In the genomic region with DNA sequence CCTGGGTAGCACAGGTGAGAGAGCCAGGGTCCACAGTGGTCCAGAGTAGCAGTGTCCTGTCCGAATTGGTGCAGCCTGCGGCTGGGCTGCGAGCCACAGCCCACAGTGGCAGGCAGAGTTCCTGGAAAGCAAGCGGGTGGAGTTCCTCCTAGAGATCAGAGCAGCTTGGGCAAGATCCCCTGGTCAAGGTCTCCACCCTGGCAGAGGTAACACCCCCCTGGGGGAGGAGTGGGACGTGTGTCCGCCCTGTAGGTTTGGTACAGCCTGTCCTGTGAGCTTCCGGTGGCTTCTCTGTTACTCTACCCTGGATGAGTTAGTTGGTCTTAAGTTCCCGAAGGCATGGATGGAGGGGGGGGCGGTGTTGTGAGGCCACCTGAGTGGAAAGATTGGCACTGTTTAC, we compare ENCODE assay signal across 18 mouse cellular contexts. TPM values are rescaled to one million over a fixed set of nuclear protein-coding genes. Genes with fewer than 3 reads are reported as not detected.
A peak's percentile ranks its signal among the peaks of the same experiment; 100 is the strongest.
DNase-seq lines count a peak whose midpoint lies in the region; ATAC-seq and TF ChIP-seq lines count a peak whose summit lies in the region.
"Had no signal": no experiment of that assay in that cellular context is flagged by ENCODE, and none has a peak within 500 bp of the region (broad histone marks: within the 10 kb centered on the region; RNA-seq: fewer than 3 reads in every experiment).

No protein-coding gene starts in this region.

- H3K4me1 ChIP-seq in liver, adult 2 months (ENCODE audit: control insufficient read depth, insufficient read depth, low read length): no peaks in the 10 kb centered on the region
- peaks cover 26% of the 10 kb centered on the region for H3K4me1 ChIP-seq in liver, embryonic 11.5 days (replicated peaks; ENCODE audit: control insufficient read depth, insufficient read depth, low read length)
- H3K4me1 ChIP-seq: midbrain, embryonic 12.5 days had no signal

- 62% methylated on average over 9 of the region's 9 CpGs for WGBS in liver, adult 2 months
- 38% methylated on average over 9 of the region's 9 CpGs for WGBS in liver, embryonic 11.5 days

- no peak for TF ChIP-seq CTCF in liver, adult 2 months (IDR thresholded peaks at IDR 0.05; ENCODE audit: low read depth, low read length)

- no peak overlapping the region for H3K27ac ChIP-seq in liver, adult 2 months (replicated peaks; ENCODE audit: insufficient read depth, low read depth, low read length)
- no peak overlapping the region for H3K27ac ChIP-seq in liver, embryonic 11.5 days (ENCODE audit: low read depth, low read length)
- H3K27ac ChIP-seq: heart, adult 2 months; intestine, embryonic 15.5 days; midbrain, embryonic 12.5 days had no signal

- TF ChIP-seq POLR2A in liver, adult 2 months (IDR thresholded peaks at IDR 0.05; ENCODE audit: extremely low read depth, insufficient read depth, low read length): no peak

- H3K4me3 ChIP-seq in liver, adult 2 months (ENCODE audit: insufficient read depth, low read depth, low read length): no peak overlapping the region
- H3K4me3 ChIP-seq in liver, embryonic 11.5 days (ENCODE audit: low read depth, low read length): no peak overlapping the region
- H3K4me3 ChIP-seq: heart, adult 2 months; intestine, embryonic 15.5 days; midbrain, embryonic 12.5 days had no signal

- no peaks in the 10 kb centered on the region for H3K79me2 ChIP-seq in liver, adult 2 months (ENCODE audit: control insufficient read depth, insufficient read depth, low read length)

- no peak overlapping the region for H3K4me2 ChIP-seq in liver, embryonic 11.5 days
- H3K4me2 ChIP-seq: intestine, embryonic 15.5 days; midbrain, embryonic 12.5 days had no signal

- no peaks in the 10 kb centered on the region for H3K9me3 ChIP-seq in liver, embryonic 11.5 days (ENCODE audit: control insufficient read depth, low read length)
- H3K9me3 ChIP-seq: intestine, embryonic 15.5 days; midbrain, embryonic 12.5 days had no signal

- no peaks in the 10 kb centered on the region for H3K27me3 ChIP-seq in liver, adult 2 months (ENCODE audit: control insufficient read depth, insufficient read depth, low read length)
- H3K27me3 ChIP-seq in liver, embryonic 11.5 days (replicated peaks; ENCODE audit: control insufficient read depth, insufficient read depth, low read length): peaks cover 6% of the 10 kb centered on the region; the same call in 1 of the 2 replicates

- no peaks in the 10 kb centered on the region for H3K36me3 ChIP-seq in liver, adult 2 months (ENCODE audit: control insufficient read depth, insufficient read depth, low read length)
- H3K36me3 ChIP-seq in liver, embryonic 11.5 days (ENCODE audit: control insufficient read depth, insufficient read depth, low read length): no peaks in the 10 kb centered on the region
- H3K36me3 ChIP-seq: intestine, embryonic 15.5 days; midbrain, embryonic 12.5 days had no signal

- H3K9ac ChIP-seq in liver, adult 2 months (ENCODE audit: low read depth, low read length): no peak overlapping the region
- no peak overlapping the region for H3K9ac ChIP-seq in liver, embryonic 11.5 days (ENCODE audit: low read depth, low read length)
- H3K9ac ChIP-seq: intestine, embryonic 15.5 days; midbrain, embryonic 12.5 days had no signal

- peak; percentile 35 for DNase-seq in liver, adult 2 months (ENCODE audit: extremely low read depth, low read depth, low spot score)
- no peak for DNase-seq in liver, embryonic 11.5 days (ENCODE audit: low spot score)
- peak; percentile 53 for DNase-seq in CD4-positive helper T cell, adult 2 months (ENCODE audit: low read depth, low spot score)
- peak; percentile 34 for DNase-seq in adrenal gland, postnatal 25 days
- DNase-seq in left cerebral cortex, adult 9 months (ENCODE audit: low spot score in 2 of 2): no peak
- DNase-seq in layer of hippocampus, adult 18-20 months (ENCODE audit: low spot score in 2 of 2): no peak
- DNase-seq in heart, postnatal 4 days: no peak
- DNase-seq: heart, adult 2 months had no signal

- ATAC-seq in liver, embryonic 11.5 days (replicated peaks; ENCODE audit: low FRiP score): no peak
- ATAC-seq in megakaryocyte progenitor cell, adult 5-6 weeks (replicated peaks; ENCODE audit: poor library complexity): peak; percentile 70
- ATAC-seq: intestine, embryonic 15.5 days had no signal

RNA-seq across cellular contexts. Expression of a gene that starts 16.5 kb away (rescaled TPM):
- total RNA-seq in liver, adult 2 months (2014; rRNA removed): 0.13 and 0.18 TPM in 2 replicates
- 1.2 TPM in 2 replicates for polyA plus RNA-seq in liver, adult 2 months (2012; rRNA removed)
- 3.2 and 3.5 TPM in 2 replicates for polyA plus RNA-seq in liver, embryonic 11.5 days (2014; fragmentation: Nextera tagmentation; extraction: Ambion mirVana)
- total RNA-seq in adrenal gland, postnatal 25 days (2021): 2.8 and 2.9 TPM in 2 replicates
- 0.39 and 0.59 TPM in 2 replicates for total RNA-seq in megakaryocyte progenitor cell, adult 5-6 weeks (2015)
- total RNA-seq in megakaryocyte progenitor cell, adult 5-6 weeks (2017): 0.64 and 1.4 TPM in 2 replicates
- under 1 TPM; 0.71 to 0.82 TPM for total RNA-seq in layer of hippocampus, adult 18-20 months (2021)
- 1 to 10 TPM; 1.6 TPM for total RNA-seq in heart, postnatal 4 days (2021)

RNA-seq across cellular contexts. Expression of a gene that starts 19.6 kb away (rescaled TPM):
- not detected in 2 replicates for total RNA-seq in liver, adult 2 months (2014; rRNA removed)
- 0.87 TPM in 1 of 2 replicates, not detected in the other for polyA plus RNA-seq in liver, adult 2 months (2012; rRNA removed)
- not detected in 2 replicates for polyA plus RNA-seq in liver, embryonic 11.5 days (2014; fragmentation: Nextera tagmentation; extraction: Ambion mirVana)
- total RNA-seq in adrenal gland, postnatal 25 days (2021): not detected in 2 replicates
- total RNA-seq in megakaryocyte progenitor cell, adult 5-6 weeks (2015): not detected in 2 replicates
- not detected in 2 replicates for total RNA-seq in megakaryocyte progenitor cell, adult 5-6 weeks (2017)
- total RNA-seq in layer of hippocampus, adult 18-20 months (2021): not detected
- not detected for total RNA-seq in heart, postnatal 4 days (2021)
- total RNA-seq: ES-E14; heart, adult 2 months; heart, postnatal 25 days had no signal
- polyA plus RNA-seq: cortical plate, adult 2 months; frontal cortex, adult 2 months; intestine, embryonic 15.5 days; limb, embryonic 14.5 days; midbrain, embryonic 12.5 days; neural tube, embryonic 14.5 days; stomach, embryonic 16.5 days had no signal

RNA-seq across cellular contexts. Expression of a gene that starts 21.9 kb away (rescaled TPM):
- total RNA-seq in liver, adult 2 months (2014; rRNA removed): not detected in 2 replicates
- not detected in 2 replicates for polyA plus RNA-seq in liver, adult 2 months (2012; rRNA removed)
- polyA plus RNA-seq in liver, embryonic 11.5 days (2014; fragmentation: Nextera tagmentation; extraction: Ambion mirVana): not detected in 2 replicates
- not detected in 2 replicates for total RNA-seq in adrenal gland, postnatal 25 days (2021)
- total RNA-seq in megakaryocyte progenitor cell, adult 5-6 weeks (2015): not detected in 2 replicates
- total RNA-seq in megakaryocyte progenitor cell, adult 5-6 weeks (2017): not detected in 2 replicates
- not detected for total RNA-seq in layer of hippocampus, adult 18-20 months (2021)
- not detected for total RNA-seq in heart, postnatal 4 days (2021)
- total RNA-seq: ES-E14; heart, adult 2 months; heart, postnatal 25 days had no signal
- polyA plus RNA-seq: cortical plate, adult 2 months; frontal cortex, adult 2 months; intestine, embryonic 15.5 days; limb, embryonic 14.5 days; midbrain, embryonic 12.5 days; neural tube, embryonic 14.5 days; stomach, embryonic 16.5 days had no signal

RNA-seq across cellular contexts. Expression of a gene that starts 27.1 kb away (rescaled TPM):
- not detected in 2 replicates for total RNA-seq in liver, adult 2 months (2014; rRNA removed)
- polyA plus RNA-seq in liver, adult 2 months (2012; rRNA removed): 0.22 TPM in 1 of 2 replicates, not detected in the other
- polyA plus RNA-seq in liver, embryonic 11.5 days (2014; fragmentation: Nextera tagmentation; extraction: Ambion mirVana): not detected in 2 replicates
- not detected in 2 replicates for total RNA-seq in adrenal gland, postnatal 25 days (2021)
- not detected in 2 replicates for total RNA-seq in megakaryocyte progenitor cell, adult 5-6 weeks (2015)
- not detected in 2 replicates for total RNA-seq in megakaryocyte progenitor cell, adult 5-6 weeks (2017)
- total RNA-seq in layer of hippocampus, adult 18-20 months (2021): not detected
- not detected for total RNA-seq in heart, postnatal 4 days (2021)
- total RNA-seq: ES-E14; heart, adult 2 months; heart, postnatal 25 days had no signal
- polyA plus RNA-seq: cortical plate, adult 2 months; frontal cortex, adult 2 months; intestine, embryonic 15.5 days; limb, embryonic 14.5 days; midbrain, embryonic 12.5 days; neural tube, embryonic 14.5 days; stomach, embryonic 16.5 days had no signal

RNA-seq across cellular contexts. Expression of a gene that starts 36.8 kb away (rescaled TPM):
- not detected in 2 replicates for total RNA-seq in liver, adult 2 months (2014; rRNA removed)
- polyA plus RNA-seq in liver, adult 2 months (2012; rRNA removed): 0.70 TPM in 1 of 2 replicates, not detected in the other
- polyA plus RNA-seq in liver, embryonic 11.5 days (2014; fragmentation: Nextera tagmentation; extraction: Ambion mirVana): not detected in 2 replicates
- not detected in 2 replicates for total RNA-seq in adrenal gland, postnatal 25 days (2021)
- total RNA-seq in megakaryocyte progenitor cell, adult 5-6 weeks (2015): not detected in 2 replicates
- not detected in 2 replicates for total RNA-seq in megakaryocyte progenitor cell, adult 5-6 weeks (2017)
- total RNA-seq in layer of hippocampus, adult 18-20 months (2021): not detected
- not detected for total RNA-seq in heart, postnatal 4 days (2021)
- total RNA-seq: ES-E14; heart, adult 2 months; heart, postnatal 25 days had no signal
- polyA plus RNA-seq: cortical plate, adult 2 months; frontal cortex, adult 2 months; intestine, embryonic 15.5 days; limb, embryonic 14.5 days; midbrain, embryonic 12.5 days; neural tube, embryonic 14.5 days; stomach, embryonic 16.5 days had no signal

Comparison
In these comparisons a context has a peak if more than half of its experiments do, and no peak if none do; other contexts are left out.
1. DNase-seq: peak in liver, adult 2 months (single experiment), CD4-positive helper T cell, adult 2 months (single experiment) and adrenal gland, postnatal 25 days (single experiment); none in liver, embryonic 11.5 days (single experiment), left cerebral cortex, adult 9 months (0 of 2), layer of hippocampus, adult 18-20 months (0 of 2) and heart, postnatal 4 days (single experiment).